Mouse (Mus musculus): Measurements from ENCODE around the gene Supt3.

DNA sequence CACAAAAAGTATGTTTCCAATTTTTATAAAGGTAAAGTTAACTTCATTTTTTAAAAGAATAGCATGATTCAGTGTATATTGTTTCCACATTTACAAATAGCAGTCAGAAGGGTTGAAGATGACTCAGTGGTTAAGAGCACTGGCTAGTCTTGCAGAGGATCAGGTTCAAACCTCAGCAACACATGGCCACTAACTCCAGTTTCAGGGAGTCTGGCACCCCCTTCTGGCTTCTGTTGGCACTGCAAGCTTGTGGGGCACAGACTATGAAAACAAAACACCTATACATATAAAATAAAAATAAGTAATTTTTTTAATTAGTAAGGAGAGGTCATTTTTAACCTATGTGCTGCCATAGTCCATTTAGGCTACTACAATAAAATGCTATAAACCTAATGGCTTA lies 268.9 kb downstream of the Supt3 start:
- TF ChIP-seq CTCF (IDR thresholded peaks at IDR 0.05; ENCODE audit: borderline replicate concordance, extremely low read depth, insufficient read depth, insufficient read length) (peak; percentile 42; the same call in 1 of the 2 replicates), POLR2A (IDR thresholded peaks at IDR 0.05; ENCODE audit: borderline replicate concordance, extremely low read depth, insufficient read depth, insufficient read length, poor library complexity, severe bottlenecking) (no peak)
